Mouse (Mus musculus) midbrain, postnatal 0 days (tissue): ENCODE results near the gene Dio2. TPM values are rescaled to one million over a fixed set of nuclear protein-coding genes. Genes with fewer than 3 reads are reported as not detected.

Experiments used
- ATAC-seq: fragments of 200-750 bp; cut with Nextera tagmentation; 2 replicates; pipeline ENCODE4 v1.8.0; 2017; ENCODE audit warnings: moderate number of reproducible peaks, mild to moderate bottlenecking, moderate TSS enrichment, moderate library complexity; ENCODE audit not compliant: low FRiP score
- DNase-seq: peaks from one replicate; pipeline ENCODE4 v3.0.0-alpha.2; 2015; ENCODE audit warnings: low spot score
- H3K27ac ChIP-seq: fragments of 300-500 bp; sonication (generic); 2 replicates; pipeline ENCODE4 v1.5.1; 2014; ENCODE audit warnings: low read depth, mild to moderate bottlenecking, low read length, mixed read lengths
- H3K27me3 ChIP-seq: fragments of 300-500 bp; sonication (generic); 2 replicates; pipeline ENCODE4 v1.6.1; 2014; ENCODE audit warnings: low read length, control low read depth, mixed read lengths; ENCODE audit not compliant: insufficient read depth
- H3K36me3 ChIP-seq: fragments of 300-500 bp; sonication (generic); 2 replicates; pipeline ENCODE4 v1.6.1; 2014; ENCODE audit warnings: low read length, control low read depth, mixed read lengths; ENCODE audit not compliant: insufficient read depth
- H3K4me1 ChIP-seq: fragments of 300-500 bp; sonication (generic); 2 replicates; pipeline ENCODE4 v1.6.1; 2014; ENCODE audit warnings: mild to moderate bottlenecking, control low read depth, antibody characterized with exemption, low read length, mixed read lengths; ENCODE audit not compliant: insufficient read depth
- H3K4me2 ChIP-seq: fragments of 300-500 bp; sonication (generic); 2 replicates; pipeline ENCODE4 v1.6.1; 2014; ENCODE audit warnings: low read depth, mild to moderate bottlenecking, low read length, mixed read lengths; ENCODE audit not compliant: poor library complexity, severe bottlenecking
- H3K4me3 ChIP-seq: fragments of 300-500 bp; sonication (generic); 2 replicates; pipeline ENCODE4 v1.5.1; 2014; ENCODE audit warnings: low read depth, mild to moderate bottlenecking, low read length, moderate library complexity
- H3K9ac ChIP-seq: fragments of 300-500 bp; sonication (generic); replicated peaks from 2 replicates; pipeline ENCODE4 v1.6.1; 2014; ENCODE audit warnings: mild to moderate bottlenecking, low read length, moderate library complexity, mixed read lengths; ENCODE audit not compliant: poor library complexity, severe bottlenecking
- H3K9me3 ChIP-seq: fragments of 300-500 bp; sonication (generic); 2 replicates; pipeline ENCODE4 v1.6.1; 2016; ENCODE audit warnings: low read length, control low read depth
- CTCF ChIP-seq: IDR thresholded peaks from 2 replicates; pipeline ENCODE4 v1.5.1; 2016; ENCODE audit warnings: antibody characterized with exemption, mild to moderate bottlenecking
- WGBS: fragments of 180-500 bp; shearing (Covaris S2); extraction: QIAGEN DNeasy Blood & Tissue Kit; methylation state at CpG from one replicate; pipeline ENCODE4 v1.1.7; 2014; 5-methylcytosine and 5-hydroxymethylcytosine counted together
- polyA plus RNA-seq: library from polyadenylated mRNA; unstranded; fragments of >200 nt; fragmentation: Nextera tagmentation; extraction: Ambion mirVana; gene quantifications from 2 replicates; pipeline ENCODE4 v1.2.1, GENCODE M21; 2015
- total RNA-seq: library from RNA; depleted of rRNA; stranded (reverse); fragments of >200 nt; gene quantifications from 2 replicates; pipeline ENCODE4 v1.2.3, GENCODE M21; 2014

Gene Dio2
- total and polyA plus RNA-seq, 2 experiments from 2014 or later = 0.25 to 0.82 TPM

- no peaks in the 10 kb centered on the region for H3K27me3 ChIP-seq
- no peak overlapping the region for H3K27ac ChIP-seq
- no peaks in the 10 kb centered on the region for H3K4me1 ChIP-seq
- H3K4me2 ChIP-seq = no peak overlapping the region
- ATAC-seq (no peak), DNase-seq (no peak)
- H3K9ac ChIP-seq = no peak overlapping the region
- no peaks in the 10 kb centered on the region for H3K9me3 ChIP-seq
- no peak overlapping the region for H3K4me3 ChIP-seq
- no peak for TF ChIP-seq CTCF
- 90% methylated on average over 2 of the region's 2 CpGs for WGBS
- H3K36me3 ChIP-seq = no peaks in the 10 kb centered on the region
Observed at GRCm38 (mm10) chr12:90694135-90694534, 44.1 kb downstream of the Dio2 start.
